Mouse (Mus musculus) T-helper 2 cell (primary cell): ENCODE data around the gene Tmem135.

ENCODE experiments used
- in situ Hi-C: fragments of 300-600 bp; cut with MboI, MseI; formaldehyde crosslinking; loops from one replicate; pipeline ENCODE4 v1.15.1; 2025; ENCODE audit warnings: high pct_unique_total_duplicates

The Tmem135 gene

DNA sequence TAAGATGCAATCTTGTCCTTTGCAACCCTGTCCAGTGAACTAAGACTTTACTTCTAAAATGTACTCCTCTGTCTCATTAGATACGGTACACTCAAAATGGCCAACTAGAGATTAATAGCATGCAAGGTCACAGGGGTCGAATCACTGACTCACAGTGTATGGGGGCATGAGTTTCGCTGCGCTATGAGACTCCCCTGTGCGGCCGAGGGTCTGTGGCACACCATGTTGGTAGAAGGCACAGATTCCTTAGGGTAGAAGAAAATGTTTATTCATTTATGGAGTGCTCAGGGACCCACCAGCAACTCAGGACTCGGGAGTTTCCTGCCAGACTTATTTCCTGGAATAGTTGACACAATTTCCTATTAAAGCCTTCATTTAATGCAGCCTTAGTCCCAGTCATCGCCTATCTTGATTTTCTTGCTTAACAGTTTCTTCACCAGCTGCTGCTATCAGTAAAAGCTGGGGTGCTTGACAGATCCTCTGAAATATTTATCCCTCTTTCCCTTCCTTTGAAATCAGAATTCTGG lies 14.2 kb upstream of the Tmem135 start:
- in situ Hi-C loops: no loop called here

DNA sequence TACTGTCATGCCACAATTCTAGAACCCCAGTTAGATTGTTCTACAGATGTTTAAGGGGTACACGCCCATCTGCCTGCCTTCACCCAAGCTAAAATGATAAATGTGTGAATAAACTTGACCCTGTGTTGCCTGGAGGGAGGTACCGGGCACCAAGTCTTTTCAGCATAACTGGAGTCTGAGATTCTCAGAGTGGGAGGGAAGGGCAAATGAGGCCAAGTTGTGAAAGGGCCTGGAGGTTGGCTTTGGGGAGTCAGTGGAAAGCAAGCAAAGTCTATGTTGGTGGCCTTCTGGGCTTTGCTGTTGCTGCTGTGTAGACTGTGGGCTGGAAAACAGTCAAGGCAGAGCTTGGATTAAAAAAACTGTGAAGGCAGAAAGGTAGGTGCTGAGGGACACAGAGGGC lies 13.7 kb upstream of the Tmem135 start:
- in situ Hi-C loops: no loop called here

DNA sequence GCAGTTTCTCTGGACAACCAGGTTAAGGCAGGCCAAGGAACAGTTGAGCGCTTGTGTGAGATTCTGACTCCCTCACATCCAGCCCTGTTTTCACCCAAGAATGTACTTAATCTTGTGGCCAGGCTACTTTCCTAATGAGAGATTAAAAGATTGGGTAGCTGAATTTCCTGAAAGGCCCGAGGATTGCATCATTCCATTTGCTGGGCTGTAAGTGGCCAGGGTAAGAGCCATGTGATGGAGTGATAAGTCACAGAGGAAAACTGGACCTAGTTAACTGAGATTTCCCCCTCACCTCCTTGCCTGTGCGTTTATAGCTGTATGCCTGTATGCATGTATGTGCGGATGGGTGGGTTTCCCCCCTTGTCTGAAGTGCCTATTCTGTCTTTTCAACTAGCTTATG lies 12.0 kb upstream of the Tmem135 start:
- in situ Hi-C loops: no loop called here

DNA sequence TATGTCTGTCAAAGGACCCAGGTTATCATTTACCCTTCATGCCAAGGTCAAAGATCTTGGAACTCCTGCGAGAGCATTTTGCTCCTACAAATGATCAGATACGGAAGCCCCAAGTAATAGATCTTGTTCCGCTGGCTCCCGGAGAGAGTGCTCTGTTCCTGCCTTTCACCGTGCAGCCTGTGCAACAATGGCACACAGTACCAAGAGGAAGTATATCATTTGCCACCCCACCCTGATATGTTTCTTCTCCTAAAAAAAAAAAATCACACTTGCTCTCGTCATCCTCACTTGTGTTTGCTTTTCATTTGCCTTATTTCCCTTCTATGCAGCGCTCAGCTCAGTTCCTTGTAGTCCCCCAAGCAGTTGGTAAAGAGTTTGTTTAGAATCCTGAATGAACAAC lies 8.1 kb upstream of the Tmem135 start:
- in situ Hi-C loops: no loop called here

DNA sequence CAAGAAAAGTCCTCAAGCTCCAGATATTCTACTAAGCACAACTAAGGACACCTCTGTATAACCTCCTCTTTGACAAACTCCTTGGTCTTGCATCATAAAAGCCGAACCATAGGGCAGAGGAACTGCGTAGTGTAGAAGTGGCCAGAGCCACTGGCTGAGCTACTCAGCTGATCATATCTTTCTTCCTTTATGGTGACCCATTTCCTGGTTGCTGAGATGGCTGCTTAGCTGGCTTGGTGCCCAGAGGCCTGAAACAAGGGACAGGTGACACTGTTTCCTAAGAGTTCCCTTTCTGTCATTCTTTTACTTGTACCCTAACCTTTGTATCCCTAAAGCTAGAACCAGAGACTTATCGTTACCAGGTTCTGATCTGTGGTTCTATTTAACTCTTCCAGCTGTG lies 7.3 kb upstream of the Tmem135 start:
- in situ Hi-C loops: no loop called here

DNA sequence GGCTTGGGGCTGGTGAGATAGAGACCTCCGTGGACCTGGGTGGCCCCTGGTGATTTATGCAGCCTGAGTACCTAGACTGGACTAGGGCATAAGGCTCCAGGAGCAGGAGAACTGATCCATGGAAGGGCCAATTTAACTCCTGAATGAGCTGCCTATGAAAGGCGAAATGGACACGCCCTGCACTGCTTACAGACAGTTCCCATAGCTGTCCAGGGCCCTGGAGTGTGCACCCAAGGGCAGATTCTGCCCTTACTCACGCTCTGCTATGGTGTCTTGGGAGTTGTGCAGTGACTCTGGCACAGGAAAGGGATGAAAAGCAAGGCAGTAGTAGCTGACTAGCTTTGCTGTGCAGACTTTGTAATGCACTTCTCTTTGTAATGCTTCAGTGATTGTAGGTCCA lies 6.3 kb upstream of the Tmem135 start:
- in situ Hi-C loops: no loop called here

DNA sequence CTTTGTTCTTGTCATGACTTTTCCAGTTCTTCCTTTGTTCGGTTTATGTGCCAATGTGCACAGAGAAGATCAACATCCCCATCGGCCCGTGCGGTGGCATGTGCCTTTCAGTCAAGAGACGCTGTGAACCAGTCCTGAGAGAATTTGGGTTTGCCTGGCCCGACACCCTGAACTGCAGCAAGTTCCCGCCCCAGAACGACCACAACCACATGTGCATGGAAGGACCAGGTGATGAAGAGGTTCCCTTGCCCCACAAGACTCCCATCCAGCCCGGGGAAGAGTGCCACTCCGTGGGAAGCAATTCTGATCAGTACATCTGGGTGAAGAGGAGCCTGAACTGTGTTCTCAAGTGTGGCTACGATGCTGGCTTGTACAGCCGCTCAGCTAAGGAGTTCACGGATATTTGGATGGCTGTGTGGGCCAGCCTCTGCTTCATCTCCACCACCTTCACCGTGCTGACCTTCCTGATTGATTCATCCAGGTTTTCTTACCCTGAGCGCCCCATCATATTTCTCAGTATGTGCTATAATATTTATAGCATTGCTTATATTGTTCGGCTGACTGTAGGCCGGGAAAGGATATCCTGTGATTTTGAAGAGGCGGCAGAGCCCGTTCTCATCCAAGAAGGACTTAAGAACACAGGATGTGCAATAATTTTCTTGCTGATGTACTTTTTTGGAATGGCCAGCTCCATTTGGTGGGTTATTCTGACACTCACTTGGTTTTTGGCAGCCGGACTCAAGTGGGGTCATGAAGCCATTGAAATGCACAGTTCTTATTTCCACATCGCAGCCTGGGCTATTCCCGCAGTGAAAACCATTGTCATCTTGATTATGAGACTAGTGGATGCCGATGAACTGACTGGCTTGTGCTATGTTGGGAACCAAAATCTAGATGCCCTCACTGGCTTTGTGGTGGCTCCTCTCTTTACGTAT lies 3.3 kb upstream of the Tmem135 start:
- in situ Hi-C loops: no loop called here

DNA sequence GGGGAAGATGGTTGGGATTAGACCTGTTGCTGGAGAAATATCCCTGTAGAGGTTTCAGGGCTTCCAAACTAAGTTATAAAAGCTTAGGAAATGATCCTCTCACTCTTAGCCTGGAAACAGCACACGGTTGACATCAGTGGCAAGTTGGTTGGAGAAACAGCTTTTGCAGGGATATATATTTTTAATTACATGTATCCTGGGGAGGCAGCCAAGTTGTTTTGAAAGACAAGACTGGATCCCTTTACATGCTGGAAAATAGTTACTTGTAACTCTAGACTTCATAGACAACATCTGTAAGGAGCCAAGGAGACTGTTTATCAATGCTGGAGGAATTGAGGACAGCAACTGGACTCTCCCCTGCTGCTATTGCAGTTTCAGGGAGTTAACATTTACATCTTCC lies 2.0 kb upstream of the Tmem135 start:
- in situ Hi-C loops: no loop called here

DNA sequence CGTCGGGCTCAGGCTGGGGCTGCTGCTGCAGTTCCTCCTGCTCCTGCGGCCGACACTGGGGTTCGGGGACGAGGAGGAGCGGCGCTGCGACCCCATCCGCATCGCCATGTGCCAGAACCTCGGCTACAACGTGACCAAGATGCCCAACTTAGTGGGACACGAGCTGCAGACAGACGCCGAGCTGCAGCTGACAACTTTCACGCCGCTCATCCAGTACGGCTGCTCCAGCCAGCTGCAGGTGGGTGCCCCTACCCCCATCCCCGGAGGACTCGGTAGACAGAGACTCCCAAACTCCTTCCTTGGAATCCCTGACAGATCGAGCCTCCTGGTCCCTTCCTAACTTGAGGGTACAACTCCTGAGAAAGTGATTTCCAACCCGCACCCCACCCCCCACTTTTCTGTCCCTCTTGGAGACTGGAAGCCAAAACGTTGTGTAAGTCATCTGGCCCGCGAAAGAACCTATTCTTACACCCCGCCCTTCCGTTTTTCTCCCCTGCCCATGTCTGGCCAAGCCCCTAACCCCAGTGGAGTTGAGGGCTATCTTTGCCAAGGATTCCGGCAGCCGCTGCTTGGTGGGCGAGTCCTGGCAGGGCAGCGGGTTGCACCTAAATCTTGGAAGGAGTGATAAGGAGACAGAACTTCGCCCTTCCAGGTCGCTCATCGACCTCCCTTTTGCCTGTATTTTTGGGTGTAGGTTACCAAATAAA lies 865 bp upstream of the Tmem135 start:
- in situ Hi-C loops: loop anchor here (5.0 kb wide), 1 partner anchor 243 kb away; no protein-coding TSS in a partner anchor

DNA sequence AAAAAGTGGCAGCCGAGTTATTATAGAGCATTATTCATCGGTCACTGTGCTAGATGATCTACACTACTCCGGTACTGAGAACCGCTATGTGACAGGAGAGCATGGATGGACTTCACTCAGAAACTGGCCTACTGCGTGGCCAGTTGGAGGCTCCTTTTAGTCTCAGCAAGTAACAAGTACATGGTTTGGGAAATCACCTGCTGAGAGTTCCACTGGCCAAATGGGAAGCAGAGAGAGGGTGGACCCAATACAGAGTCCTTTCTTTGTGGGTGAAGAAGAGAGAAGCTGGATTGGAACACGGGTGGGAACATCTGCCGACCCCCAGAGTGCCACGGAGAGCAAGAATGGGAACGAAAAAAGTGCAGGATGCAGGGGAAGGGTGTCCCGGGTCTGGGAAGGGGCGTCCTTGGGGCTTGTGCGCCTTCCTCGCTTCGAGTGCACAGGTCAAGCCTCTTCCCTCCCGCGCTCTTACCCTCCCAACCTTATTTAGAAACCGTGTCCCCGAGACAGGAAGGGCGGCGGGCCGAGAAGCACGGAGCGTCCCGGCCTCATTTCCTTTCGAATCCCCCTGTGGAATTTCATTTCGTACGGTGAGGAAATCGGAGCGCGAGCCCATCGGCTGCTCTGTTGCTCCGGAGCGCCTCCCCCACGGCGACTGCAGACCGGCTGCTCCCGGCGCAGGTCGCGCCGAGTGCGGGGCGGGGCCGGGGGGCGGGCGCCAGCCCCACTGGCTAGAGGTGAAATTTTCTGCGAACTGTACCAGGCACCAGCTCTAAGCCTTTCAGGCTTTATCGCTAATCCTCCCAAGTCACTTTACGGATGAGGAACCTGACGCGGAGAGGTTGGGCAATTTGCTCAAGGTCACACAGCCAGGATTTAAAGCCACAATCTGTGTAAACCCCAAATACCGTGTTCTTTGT lies 709 bp downstream of the Tmem135 start:
- in situ Hi-C loops: loop anchor here (5.0 kb wide), 1 partner anchor 241 kb away; no protein-coding TSS in a partner anchor

DNA sequence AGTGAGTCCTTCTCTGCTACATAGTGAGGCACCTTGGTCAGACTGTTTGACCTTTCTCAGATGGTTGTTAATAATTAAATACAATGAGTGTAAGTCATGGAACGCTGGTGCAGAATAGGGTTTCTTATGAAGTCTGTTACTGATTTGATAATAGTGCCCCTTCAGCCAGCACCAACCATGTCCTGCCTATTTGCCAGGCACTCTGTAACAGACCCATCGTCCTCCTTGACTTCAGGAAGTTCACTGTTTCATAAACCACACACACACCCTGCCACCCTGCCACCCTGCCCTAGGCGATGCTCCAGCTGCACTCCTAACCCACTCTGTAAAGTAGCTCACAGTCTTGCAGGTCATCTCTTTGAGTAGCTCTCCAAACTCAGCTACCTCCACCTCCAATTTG lies 2.1 kb downstream of the Tmem135 start:
- in situ Hi-C loops: loop anchor here (5.0 kb wide), 1 partner anchor 240 kb away; no protein-coding TSS in a partner anchor

DNA sequence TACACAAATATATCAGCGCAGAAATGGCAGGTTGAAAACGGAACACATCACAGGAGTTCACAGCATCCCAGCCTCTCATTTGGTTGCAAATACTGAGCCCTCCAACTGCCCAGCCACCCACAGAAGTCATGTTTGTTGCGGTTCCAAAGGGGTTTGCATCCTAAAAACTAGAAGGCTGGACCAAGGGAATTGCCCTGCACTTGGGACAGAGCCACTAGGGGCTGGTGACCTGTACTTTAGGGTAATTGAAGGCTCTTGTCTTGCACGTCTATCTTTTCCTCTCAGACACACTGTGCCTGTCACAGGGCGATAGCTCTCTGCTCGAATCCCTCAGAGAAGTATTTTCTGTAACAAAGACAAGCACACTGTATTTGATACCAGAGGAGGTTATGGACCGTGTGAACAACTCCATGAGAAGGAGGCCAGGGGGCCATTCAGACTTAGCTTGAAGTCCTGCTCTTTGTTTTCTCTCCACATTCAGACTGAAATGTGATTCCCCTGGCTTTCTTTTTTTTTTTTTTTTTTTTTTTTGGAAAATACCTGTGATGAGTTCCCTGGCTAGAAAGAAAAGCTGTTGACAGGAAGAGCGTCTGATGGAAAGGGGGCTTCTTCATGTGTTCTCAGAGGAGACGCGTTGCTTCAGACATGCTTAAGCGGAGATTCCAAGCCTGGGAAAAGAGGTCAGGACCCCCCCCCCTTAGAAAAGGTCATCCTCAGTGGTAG lies 2.7 kb downstream of the Tmem135 start:
- in situ Hi-C loops: loop anchor here (5.0 kb wide), 1 partner anchor 239 kb away; no protein-coding TSS in a partner anchor

DNA sequence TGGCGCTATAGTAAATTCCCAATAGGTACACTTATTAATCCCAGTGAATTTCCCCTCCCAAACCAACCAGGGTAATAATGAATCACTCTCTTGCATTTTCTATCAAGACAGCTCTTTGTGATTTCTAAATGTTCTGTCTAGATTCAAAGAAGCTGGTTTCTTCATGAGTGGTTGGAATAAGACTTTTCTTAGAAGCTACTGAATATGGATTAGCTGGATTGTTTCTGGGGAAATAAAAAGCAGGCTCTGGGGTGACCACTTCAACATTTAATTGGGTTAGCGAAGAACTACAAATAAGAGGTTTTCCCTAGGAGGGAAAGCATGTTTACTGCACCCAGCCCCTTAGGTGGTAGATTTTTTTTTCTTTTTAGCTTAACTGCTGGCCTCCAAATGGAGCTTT lies 3.3 kb downstream of the Tmem135 start:
- in situ Hi-C loops: loop anchor here (5.0 kb wide), 1 partner anchor 238 kb away; no protein-coding TSS in a partner anchor

DNA sequence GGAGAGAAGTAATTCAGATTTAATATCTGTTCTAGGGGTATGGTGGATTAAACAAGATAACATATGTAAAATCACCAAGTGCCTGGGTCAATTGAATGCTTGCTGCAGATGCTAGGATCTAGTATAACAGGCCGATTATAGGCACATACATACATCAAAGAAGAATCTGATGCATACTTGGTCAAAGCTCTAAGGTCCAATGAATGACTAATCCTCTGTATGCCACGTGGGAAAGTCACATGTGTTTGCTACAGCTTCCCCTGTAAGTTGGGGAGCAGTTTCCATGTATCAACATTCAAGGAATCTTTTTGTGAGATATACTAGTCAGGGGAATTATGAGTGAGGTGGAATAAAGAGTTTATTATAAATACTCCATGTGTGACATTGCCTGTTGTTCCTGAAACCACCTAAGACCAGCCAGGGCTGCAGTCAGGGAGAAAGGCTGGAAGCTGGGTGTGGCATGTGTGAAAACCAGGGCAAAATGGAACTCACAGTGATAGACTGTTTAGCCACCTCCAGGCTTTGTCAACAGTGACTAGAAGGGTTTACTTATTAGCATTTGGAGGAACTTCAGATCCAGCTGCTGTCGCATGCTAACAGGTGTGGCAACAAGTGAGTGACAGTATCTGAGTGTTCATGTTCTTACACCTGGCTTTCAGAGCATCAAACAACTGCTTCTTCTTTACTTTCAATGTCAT lies 6.0 kb downstream of the Tmem135 start:
- in situ Hi-C loops: no loop called here

DNA sequence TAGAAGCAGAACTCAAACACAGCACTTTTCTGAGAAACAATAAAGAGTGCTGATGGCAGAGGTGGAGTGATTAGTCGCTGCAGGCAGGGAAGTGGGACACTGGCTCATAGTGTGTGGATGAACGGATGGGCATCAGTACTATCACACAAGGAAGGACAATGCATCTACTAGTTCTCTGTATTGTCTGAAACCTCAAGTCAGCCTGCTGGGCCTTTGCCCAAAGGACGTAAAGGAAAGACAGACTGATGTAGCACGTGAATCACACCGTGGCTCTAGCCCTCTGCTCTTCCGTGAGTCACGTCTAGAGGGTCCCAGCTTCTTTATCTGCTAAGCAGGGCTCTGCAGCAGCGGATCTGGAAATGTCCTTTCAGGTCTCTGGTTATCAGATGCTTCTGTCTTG lies 7.6 kb downstream of the Tmem135 start:
- in situ Hi-C loops: no loop called here

DNA sequence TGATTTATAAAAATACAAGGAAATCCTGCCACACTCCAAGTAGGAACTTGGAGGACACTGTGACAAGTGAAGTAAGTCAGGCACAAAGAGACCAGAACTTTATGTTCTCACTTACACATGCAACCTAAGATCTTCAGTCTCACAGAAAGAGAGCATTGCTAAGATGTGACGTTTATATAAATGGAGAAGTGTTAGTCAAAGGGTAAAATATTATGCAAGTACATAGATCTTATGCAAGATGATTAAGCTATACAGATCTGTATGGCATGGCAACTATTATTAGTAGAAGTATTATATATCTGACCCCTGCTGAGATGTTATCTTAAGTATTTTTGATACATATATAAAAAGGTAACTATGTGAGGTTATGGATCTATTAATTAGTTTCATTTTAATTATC lies 8.6 kb downstream of the Tmem135 start:
- in situ Hi-C loops: no loop called here

DNA sequence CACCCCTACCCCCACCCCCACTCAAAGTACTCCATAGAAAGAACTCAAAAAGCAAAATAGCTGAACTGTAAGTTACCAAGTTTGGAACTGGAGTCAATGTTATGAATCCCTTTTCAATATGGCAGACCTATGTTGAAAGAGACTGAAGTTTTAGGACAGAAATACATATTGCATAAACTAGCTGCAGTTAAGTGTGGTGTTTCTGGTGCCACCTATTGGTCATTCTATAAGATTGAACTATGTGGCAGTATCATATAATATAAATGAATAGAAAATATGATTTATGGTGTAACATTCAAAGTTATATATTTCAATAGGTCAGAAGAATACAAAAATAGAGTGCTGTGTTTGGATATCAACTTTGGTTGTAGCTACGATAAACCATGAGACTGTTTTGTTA lies 11.2 kb downstream of the Tmem135 start:
- in situ Hi-C loops: no loop called here

DNA sequence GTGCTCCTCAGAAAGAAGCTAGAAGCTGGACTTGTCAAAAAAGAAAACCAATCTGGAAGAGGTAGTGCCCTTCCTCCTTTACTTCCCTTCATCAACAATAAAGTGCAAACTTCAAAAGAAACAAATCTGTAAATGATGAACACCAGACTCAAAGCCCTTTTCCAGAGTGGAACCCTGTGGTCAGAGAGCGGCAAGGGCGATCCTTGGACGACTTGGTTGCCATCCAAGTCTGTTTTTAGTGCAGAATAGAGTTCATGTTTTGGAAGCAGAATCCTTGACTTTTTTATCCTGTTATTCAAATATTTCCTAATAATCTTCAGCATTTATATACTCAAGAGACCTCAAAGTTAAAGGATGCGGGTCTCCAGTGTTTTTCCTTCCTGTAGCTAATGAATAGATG lies 11.6 kb downstream of the Tmem135 start:
- in situ Hi-C loops: no loop called here

DNA sequence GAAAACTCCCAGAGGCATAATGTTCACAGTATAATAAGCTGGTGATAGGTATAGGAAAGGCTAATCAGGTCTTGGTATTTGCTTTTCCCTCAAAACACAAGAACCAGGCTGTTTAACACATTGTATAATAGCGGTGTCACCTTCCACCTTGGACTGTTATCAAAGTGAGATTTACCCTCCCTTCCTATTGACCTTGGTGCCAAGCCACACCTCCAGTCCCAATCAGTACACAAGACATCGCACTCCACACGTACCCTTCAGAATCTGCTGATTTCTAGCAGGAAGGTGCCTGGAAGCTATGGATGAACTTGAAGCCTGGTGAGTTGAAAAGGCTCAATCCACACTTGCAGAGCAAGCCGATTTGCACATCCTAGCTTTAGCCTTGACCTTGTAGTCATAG lies 12.2 kb downstream of the Tmem135 start:
- in situ Hi-C loops: no loop called here

DNA sequence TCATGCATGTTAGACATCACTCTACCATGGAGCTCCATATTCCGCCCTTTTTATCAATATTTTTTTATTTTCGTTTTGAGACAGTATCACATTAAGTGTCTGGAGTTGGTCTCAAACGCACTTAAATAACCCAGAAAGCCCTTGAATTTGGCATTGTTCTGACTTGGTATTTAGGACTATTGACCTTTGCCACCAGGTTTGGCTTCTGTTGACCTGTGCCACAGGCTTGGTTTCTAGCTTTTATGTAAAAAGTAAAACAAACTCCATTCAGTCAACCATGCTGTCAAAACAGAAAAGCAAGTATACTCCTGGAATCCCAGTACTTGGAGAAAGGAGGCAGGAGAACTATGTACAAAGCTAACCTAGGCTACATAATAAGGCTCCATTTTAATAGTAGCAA lies 12.7 kb downstream of the Tmem135 start:
- in situ Hi-C loops: no loop called here
